Mouse (Mus musculus) layer of hippocampus, postnatal 36 days (tissue): ENCODE measurements at regions not wholly inside any gene's neighbourhood (a gene's known extent, or its start where the extent isn't known, plus 50 kb on each side); places are given as distances from the start of the nearest gene placed in this dataset.
"Not testable (repeated sequence)": the region's sequence is repeated elsewhere in the genome, so short reads cannot be mapped to it uniquely, and the experiment has no call there.

Experiments
- DNase-seq, 2 experiments: peaks; one replicate each; pipeline ENCODE4 v3.0.0; 2022

DNA sequence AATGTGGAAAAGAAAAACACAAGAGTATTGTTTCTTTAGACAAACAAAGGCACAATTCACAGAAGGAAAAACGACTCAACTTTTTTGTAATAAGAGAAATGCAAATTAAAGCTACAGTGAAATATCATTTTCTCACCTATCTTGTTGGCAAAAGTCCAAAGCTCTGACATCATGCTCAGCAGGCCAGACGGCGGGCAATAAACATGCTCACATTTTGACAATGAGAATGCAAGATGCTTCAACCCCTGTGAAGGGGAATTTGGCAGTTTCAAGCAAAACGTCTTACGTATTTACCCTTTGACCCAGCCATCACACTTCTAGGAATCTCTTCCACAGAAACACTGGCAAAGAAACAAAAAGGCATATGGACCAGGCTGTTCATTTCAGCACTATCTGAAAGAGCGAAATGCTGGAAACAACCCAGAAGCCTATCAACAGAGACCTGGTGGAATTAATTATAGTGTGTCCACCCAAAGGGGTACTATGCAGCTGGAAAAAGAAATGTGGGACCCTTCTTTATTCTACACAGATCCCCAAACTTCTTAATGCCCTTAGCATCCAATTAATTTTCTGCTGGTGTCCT is 203.4 kb upstream of the 2610301B20Rik start:
- no peak for DNase-seq

DNA sequence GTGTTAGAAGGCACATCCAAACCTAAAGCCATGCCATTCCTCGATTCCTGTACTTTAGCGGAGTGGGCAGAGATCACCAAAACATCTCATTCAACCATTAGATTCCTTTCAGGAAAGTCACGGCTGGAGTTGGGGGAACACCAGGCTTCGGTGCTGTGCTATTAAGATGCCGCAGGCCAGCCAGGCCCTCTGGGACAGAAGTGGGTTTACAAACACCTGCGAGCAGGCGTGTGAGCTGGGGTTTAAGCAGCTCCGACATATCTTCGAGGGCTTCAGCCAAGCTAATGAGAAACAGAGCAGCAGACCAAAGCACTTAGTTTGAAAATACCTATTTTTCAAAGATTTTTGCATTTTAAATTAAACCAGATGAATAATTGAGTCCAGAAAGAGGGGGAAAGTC is 183.2 kb upstream of the 2610301B20Rik start:
- no peak for DNase-seq

DNA sequence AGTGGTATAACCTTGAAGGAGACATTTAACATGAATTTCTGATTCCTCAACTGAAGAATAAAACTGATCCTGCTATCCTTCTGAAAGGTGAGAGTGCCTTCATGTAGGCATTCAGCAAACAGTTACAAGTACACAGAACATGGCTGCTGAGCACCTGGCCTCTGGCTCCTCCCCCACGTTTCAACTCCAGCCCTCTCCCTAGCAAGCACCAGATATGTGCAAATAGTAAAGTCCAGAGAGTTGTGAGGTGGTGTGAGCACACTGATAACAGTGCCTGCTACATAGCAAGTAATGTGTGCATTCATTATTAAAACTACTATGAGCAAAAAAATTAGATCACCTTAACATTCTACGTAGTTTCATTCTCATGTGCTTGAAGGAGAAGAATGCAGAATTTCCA is 181.4 kb upstream of the 2610301B20Rik start:
- no peak for DNase-seq

DNA sequence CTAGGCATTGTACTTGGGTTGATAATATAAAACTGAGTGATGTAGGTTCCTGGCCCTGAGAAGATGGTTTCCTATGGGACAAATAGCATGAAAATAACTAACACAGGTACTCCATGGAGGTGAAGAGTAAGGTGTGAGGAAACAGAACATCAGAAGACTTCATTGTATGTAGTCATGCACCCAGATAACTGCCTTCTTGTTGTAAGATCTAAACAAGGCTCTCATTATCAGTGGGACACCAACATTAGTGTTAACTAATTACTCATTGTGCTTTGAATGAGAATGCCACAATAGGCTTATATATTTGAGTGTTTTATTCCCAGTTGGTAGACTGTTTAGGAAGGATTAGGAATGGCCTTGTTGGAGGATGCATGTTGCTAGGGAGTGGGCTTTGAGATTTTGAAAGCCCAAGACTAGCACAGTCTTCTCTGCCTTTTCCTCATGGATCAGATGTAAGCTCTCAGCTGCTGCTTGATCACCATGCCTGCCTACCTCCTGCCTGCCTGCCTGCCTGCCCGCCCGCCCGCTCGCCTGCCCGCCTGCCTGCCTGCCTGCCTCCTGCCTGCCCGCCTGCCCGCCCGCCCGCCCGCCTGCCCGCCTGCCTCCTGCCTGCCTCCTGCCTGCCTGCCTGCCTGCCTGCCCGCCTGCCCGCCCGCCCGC is 180.7 kb upstream of the 2610301B20Rik start:
- DNase-seq, result no peak

GRCm38 (mm10) chr4:10694106-10694748 is 180.1 kb upstream of the 2610301B20Rik start:
- DNase-seq, result not testable (repeated sequence)

GRCm38 (mm10) chr4:10697225-10697836 is 177.0 kb upstream of the 2610301B20Rik start:
- no peak for DNase-seq

GRCm38 (mm10) chr4:10698637-10699036 is 175.7 kb upstream of the 2610301B20Rik start:
- no peak for DNase-seq

- no peak for DNase-seq
Measured at GRCm38 (mm10) chr4:10701479-10701878, 172.8 kb upstream of the 2610301B20Rik start.

DNA sequence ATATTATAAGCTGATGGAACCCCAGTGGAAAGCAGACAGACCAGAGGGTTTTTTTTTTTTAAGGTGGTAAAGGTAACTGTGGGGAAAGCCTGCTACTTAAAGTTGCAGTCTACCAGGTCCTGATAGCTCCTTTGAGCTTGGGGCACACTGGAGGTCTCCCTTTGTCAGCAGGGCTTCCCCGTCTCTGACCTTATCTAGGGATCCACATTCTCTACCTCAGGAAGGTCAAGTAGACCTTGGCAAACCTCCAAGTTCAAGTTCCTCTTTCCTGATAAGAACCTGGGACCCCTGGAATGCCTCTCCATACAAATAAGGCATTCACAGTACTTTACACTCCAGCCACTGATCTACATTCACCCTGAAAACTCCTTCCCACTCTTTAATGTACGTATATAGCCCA is 171.1 kb upstream of the 2610301B20Rik start:
- DNase-seq, result no peak

- no peak for DNase-seq
Measured at GRCm38 (mm10) chr4:10707016-10707657, 167.2 kb upstream of the 2610301B20Rik start.

GRCm38 (mm10) chr4:10707658-10708056 is 166.6 kb upstream of the 2610301B20Rik start:
- DNase-seq, result no peak

DNA sequence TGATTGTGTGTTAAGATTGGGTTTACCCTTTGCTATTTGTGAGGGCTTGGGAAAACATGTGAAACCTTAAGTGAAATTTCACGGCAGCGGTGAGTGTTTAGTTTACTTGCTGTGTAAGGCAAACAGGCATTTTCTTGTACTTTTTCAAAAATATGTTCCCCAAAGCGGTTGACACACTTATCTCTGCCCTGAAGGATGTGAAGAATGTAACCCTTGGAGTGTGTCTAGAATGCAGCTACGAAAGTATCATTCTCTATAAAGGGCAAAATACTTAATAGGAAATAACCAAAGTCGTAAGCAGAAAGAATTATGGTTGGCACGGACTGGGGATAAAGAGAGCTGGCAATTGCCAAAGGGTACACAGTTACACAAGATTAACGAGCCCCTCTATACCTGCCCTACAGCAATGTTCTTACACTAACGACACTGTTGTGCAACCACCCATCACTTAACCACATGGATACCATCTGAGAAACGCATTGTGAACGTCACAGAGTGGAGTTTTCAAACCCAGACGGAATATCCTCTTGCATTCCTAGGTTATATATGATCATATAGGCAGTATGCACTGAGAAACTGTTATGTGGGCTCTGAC is 162.3 kb upstream of the 2610301B20Rik start:
- DNase-seq, result no peak

- no peak for DNase-seq
Measured at GRCm38 (mm10) chr4:10723341-10723740, 151.0 kb upstream of the 2610301B20Rik start.

- no peak for DNase-seq
Measured at GRCm38 (mm10) chr4:10727894-10728293, 146.4 kb upstream of the 2610301B20Rik start.

DNA sequence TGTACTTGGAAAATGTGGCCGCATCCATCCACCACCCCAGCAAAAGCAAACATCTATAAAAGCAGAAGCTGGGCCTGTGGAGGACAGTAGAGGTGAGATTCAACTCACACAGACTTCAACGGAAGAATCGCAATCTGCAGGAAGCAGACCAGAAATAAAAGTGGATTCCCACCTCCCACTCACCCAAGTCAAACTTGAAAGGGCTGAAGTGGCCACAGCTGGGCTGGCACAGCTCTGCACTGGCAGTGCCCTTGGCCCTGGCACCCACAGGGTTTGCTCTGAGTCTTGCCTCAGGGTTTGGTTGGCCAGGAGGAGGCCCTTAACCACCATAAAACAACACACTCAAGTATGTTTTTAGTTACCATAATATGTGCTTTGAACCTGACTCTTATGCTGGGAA is 129.1 kb upstream of the 2610301B20Rik start:
- no peak for DNase-seq

DNA sequence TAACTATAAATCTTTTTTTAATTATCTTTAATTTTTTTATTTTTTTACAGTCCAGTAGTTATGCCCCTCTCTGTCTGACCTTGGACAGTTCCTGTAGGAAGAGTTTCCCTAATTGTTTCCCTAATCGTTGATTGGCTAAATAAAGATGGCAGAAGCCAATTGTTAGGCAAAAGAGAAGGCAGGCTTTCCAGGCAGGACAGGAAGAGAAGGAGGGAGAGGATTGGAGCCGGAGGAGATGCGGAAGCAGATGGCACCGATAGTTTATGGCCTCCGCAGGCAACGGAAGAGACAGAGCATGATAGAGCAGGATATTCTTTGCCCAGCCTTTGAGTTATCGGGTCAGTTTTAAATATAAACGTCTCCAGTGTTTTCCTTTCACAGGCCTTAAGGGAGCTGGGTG is 125.5 kb upstream of the 2610301B20Rik start:
- DNase-seq, result no peak

DNA sequence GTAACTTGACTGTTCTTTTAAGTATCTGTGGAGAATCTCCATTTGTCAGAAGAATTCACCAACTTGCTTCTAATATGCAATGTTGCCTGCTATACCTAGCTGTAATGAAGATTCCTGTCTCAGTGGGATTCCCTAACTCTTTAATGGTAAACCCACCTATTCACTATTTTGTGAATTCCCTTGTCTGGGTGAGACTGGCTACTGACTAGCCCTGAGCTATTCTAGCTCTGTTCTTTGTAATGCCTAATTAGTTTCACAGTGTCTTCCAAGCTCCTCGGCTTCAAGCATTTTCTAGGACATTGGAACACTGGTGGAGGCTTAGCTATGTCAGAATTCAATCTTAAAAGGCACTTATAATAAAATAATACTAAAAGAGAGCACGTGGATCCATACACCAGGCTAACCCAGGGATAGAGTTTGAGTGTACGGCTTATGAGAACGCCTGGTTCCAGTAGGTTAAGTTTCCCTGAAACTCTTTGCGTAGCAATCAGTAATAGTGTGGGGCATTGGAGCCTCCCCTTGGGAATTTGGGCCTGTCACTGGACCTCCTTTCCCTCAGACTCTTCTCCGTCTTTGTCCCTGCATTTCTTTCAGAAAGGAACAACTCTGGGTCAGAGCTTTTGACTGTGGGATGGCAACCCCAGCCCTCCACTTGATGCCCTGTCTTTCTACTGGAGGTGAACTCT is 123.8 kb upstream of the 2610301B20Rik start:
- not testable (repeated sequence) for DNase-seq

- no peak for DNase-seq
Measured at GRCm38 (mm10) chr4:10753176-10753575, 121.1 kb upstream of the 2610301B20Rik start.

- no peak for DNase-seq
Measured at GRCm38 (mm10) chr4:10759491-10759890, 114.8 kb upstream of the 2610301B20Rik start.

DNA sequence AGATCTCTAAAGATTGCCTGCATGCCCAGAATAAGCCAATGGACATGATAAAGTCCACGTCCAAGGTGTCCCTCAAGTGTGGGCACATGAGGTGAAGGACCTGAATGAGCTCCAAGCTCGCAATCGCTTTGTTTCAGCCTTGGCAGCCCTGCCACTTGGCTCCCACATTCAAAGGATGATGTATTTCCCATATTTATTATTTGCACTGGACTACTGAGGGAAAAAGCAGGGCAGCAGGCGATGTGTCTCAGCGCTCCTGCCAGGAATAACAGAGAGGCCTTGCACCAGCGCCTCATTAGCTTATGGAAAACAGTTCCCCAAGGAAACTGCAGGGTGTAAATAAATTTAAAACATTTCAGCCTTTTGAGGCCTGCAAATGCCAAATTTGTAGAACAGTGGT is 106.6 kb upstream of the 2610301B20Rik start:
- no peak for DNase-seq

DNA sequence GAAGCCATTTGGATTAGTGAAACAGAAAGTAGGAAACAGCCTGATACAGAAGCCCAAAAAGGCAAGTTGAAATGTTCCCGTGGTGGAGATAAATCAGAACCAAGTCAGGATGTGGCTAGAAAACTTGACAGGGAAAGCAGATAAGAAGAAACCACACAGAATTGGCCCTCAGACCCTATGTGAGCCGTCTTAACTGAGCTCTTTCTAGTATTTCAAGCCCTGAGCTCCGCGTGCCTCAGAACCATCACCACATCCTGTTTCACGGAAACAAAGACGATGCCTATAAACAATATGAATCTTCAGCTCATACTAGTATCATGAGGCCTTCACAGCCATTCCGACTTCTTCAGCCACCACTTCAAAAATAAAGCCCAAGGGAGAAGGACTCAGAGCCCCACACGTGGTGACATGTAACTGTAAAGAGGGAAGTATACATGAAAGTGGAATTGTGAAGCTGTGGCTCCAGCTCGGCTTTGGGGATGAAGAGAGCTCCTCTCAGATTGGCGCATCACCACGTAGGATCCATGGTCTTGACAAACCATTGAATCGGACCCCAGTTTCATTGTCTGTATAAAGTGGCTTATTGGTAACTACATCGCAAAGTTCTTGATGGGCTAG is 104.2 kb upstream of the 2610301B20Rik start:
- DNase-seq, result no peak
